Mouse (Mus musculus): Measurements from ENCODE around the gene Tmem123.

Gene Tmem123

DNA sequence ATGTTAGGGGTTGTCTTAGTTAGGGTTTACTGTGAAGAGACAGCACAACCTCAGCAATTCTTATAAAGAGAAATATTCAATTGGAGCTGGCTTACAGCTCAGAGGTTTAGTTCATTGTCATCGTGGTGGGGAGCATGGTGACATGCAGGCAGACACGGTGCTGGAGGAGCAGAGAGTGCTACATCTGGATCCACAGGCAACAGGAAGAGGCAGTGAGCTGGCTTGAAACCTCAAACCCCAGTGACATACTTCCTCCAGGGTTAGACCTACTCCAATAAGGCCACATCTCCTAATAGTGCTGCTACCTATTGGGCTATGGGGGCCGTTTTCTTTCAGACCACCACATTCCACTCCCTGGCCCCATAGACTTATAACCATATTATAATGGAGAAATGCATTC lies 12.1 kb downstream of the Tmem123 start:
- DNase-seq (ENCODE audit: low spot score in 2 of 2), result no peak

DNA sequence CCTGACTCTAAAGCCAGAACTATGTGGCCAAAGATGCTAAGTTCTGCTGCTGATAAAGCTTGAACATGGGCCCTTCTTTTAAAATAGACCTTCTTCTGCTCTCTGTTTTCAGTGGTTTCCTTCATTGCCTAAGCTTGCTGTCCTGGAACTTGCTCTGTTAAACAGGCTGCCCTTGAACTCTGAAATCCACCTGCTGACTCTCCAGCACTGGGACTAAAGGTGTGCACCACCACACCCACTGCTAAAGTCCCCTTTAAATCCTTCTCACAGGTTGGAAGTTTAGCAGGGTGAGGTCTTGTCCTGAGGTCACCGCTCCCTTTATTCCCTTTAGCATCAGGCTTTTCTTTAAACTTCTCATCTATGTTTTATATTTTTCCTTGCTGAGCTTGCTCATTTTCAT lies 13.1 kb downstream of the Tmem123 start:
- DNase-seq (ENCODE audit: low spot score in 2 of 2), result no peak

DNA sequence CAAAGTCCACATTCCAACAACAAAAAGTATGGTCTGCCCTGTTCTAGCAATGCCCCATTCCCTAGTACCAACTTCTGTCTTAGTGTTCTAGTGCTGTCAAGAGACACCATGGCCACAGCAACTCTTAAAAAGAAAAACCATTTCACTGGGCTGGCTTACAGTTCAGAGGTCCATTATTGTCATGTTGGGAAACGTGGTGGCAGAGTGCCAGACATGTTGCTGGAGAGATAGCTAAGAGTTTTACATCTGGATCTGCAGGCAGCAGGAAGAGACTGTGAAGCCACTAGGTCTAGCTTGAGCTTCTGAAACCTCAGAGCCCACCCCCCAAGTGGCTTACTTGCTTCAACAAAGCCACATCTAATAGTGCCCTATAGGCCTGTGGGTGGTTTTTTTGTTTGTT lies 13.8 kb downstream of the Tmem123 start:
- DNase-seq (ENCODE audit: low spot score in 2 of 2), result no peak

- no peak for DNase-seq (ENCODE audit: low spot score in 2 of 2)
Observed at GRCm38 (mm10) chr9:7778771-7779170, 14.9 kb downstream of the Tmem123 start.

GRCm38 (mm10) chr9:7779786-7780185 lies 15.9 kb downstream of the Tmem123 start:
- no peak for DNase-seq (ENCODE audit: low spot score in 2 of 2)

GRCm38 (mm10) chr9:7780250-7781150 lies 16.7 kb downstream of the Tmem123 start:
- DNase-seq (ENCODE audit: low spot score in 2 of 2), result no peak

DNA sequence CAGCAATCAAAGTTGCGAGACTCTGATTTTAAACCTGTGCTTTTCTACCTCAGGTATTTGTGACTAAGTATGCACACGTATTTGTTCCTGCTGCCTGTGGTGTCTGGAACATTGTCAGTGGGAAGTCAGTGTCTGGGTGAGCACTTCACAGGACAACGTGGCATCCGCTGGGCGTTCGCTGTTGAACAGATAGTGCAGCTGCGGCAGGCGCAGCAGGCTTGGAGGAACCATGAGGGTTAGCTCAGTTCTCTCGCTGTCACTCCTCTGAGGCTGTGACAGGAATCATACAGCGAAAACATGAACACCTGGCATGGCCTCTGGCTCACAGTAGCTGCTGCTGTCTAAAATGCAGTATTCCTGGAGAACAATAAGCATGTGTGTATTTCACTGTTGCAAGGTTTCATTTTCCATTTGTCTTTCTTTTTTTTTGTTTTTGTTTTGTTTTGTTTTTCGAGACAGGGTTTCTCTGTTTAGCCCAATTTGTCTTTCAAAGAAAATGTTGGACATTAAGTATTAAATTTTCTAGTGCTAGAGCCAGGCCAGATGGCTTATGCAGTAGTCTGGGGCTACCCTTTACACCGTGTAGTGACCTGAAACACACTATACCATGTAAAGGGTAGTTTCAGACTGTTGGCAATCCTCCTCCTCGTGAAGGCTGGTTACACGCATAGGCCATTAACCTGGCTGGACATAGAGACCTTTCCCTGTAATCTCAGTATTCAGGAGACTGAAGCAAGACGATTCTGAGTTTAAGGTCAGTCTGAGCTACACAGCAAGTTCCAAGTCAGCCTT lies 20.2 kb downstream of the Tmem123 start:
- DNase-seq (ENCODE audit: low spot score in 2 of 2), result no peak

- DNase-seq (ENCODE audit: low spot score in 2 of 2), result no peak
Observed at GRCm38 (mm10) chr9:7784615-7785012, 20.8 kb downstream of the Tmem123 start.

DNA sequence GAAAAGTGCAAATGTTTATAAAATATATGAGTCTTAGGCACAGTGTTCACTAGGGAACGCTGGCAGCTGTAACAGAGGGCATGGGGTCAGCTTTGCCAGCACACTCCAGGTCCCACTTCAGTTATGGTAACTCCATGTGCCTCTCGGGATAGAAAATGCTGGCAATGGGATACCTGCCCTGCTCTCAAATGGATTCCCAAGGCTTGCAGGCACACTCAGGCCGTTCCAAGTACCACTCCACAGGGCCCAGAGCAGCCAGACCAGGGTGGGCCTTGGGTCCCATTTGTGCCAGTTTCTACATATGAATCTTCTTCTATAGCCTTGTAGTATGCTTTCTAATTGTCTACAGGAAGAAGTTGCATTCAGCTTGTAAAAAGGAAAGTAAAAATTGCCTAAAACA lies 21.6 kb downstream of the Tmem123 start:
- no peak for DNase-seq (ENCODE audit: low spot score in 2 of 2)

DNA sequence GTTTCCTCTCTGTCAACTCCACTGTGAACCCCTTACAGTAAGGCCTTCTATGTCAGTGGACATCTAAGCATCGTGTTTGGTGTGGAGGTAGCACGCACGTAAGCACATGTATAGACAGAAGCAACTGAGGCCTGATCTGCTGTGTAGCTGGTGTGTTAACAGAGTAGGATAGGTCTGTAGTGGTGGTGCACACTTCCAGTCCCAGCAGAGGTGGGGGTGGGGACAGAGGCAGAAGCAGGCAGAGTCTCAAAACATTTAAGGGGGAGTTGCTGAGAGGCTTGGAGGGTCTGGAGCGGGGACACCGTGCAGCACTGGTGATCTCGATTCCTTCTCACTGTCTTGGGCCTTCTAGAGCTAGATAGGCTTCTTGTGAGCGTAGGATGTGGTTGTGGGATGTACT lies 22.2 kb downstream of the Tmem123 start:
- DNase-seq (ENCODE audit: low spot score in 2 of 2), result no peak

DNA sequence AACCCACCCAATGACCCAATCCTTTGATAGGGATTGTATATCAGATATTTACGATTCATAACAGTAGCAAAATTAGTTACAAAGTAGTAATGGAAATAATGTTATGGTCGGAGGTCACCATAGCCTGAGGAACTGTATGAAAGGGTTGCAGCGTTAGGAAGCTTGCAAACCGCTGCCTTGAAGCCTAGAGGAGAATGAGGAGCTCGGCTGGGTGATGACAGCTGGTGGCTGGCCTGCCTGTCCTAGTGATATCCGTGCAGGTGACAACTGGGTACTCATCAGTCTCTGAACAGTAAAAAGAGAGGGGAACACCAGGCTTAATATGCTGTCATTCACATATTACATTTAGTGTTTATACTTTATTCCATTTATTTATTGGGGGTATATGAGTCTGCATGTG lies 24.6 kb downstream of the Tmem123 start:
- no peak for DNase-seq (ENCODE audit: low spot score in 2 of 2)

- DNase-seq (ENCODE audit: low spot score in 2 of 2), result no peak
Observed at GRCm38 (mm10) chr9:7789764-7790575, 26.1 kb downstream of the Tmem123 start.

DNA sequence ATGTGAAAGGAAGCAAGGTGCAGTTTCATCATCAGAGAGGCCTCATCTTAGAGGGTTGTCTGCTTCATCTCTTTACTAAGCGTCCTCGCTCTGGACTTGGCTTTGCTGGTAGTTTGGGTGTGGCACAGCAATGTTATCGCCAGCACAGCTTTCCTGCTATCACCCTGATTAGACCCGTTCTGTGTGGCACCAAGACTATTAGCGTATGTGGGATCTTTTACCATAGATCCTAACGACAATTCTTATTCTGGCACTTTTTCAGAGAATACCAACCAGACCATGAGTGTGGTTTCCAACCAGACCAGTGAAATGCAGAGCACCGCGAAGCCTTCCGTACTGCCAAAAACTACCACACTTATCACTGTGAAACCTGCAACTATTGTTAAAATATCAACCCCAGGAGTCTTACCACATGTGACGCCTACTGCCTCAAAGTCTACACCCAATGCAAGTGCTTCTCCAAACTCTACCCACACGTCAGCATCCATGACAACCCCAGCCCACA lies 26.8 kb downstream of the Tmem123 start:
- DNase-seq (ENCODE audit: low spot score in 2 of 2), result no peak

GRCm38 (mm10) chr9:7793561-7793960 lies 29.7 kb downstream of the Tmem123 start:
- DNase-seq (ENCODE audit: low spot score in 2 of 2), result no peak

GRCm38 (mm10) chr9:7795581-7795980 lies 31.7 kb downstream of the Tmem123 start:
- DNase-seq (ENCODE audit: low spot score in 2 of 2), result no peak

GRCm38 (mm10) chr9:7796129-7796864 lies 32.5 kb downstream of the Tmem123 start:
- no peak for DNase-seq (ENCODE audit: low spot score in 2 of 2)

DNA sequence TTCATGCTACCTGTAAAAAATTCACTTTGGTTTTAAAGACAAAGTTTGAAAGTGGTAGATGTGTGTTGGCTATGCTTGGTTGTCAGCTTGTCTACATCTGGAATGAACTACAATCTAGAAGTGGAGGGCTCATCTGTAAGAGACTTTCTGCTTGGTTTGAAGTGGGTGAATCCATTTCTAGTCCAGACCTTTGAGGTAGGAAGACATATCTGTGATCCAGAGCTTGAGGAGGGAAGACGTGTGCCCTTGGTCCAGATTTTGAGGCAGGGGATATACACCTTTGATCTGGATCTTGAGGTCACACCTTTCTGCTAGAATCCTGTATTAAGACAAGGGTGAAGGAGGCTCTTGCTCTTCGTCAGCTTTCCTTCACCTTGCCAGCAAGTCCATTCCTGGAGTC lies 33.7 kb downstream of the Tmem123 start:
- no peak for DNase-seq (ENCODE audit: low spot score in 2 of 2)

DNA sequence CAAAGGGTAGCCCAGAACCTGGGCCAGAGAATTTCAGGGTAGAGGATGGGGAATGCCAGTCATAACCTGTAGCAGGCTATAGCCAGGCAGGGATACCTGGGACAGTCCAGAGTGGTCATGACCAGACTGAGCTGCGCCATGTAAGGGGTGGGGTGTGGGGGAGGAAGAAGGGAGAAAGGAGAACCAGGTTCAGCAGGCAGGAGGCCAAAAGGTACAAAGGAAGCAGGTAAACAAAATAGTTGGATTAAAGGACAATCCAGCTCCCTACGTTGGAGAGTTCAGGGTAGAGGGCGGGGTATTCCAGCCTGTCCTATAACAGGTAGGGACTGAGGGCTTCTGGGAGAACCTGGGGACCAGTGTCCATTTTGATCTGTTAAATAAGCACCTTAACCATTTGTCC lies 34.7 kb downstream of the Tmem123 start:
- no peak for DNase-seq (ENCODE audit: low spot score in 2 of 2)

DNA sequence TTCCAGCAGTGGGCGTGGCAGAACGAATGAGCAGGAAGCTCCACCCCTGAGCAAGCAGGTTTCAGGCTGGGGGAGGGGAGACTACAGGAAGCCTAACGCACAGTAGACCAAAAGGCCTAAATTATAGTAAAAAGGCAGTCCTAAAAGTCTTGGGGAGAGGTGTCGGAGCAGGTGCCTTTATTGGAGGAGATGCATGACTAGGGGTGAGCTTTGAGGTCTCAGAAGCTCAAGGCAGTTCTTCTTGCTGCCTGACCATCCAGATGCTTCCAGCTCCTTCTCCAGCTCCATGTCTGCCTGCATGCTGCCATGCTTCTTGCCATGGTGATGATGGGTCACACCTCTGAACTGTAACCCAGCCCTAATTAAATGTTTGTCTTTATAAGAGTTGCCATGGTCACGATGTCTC lies 41.3 kb downstream of the Tmem123 start:
- no peak for DNase-seq (ENCODE audit: low spot score in 2 of 2)

DNA sequence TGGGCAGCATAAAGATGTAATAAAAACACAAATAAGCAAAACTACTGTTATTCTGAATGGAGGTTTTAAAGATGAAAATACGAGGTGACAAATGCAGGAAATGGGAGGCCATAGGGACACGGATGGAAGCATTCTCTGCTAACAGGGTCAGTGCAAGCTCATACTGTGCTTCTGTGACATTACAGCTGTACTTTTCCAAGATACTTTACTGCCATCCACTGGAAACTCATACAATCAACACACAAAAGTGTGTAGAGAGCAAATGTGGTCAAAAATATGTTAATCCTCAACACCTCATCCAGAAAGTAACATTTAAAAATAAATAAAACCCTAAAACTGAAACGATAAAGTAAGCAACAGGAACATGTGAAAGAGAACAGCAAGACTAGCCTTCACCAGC lies 58.9 kb downstream of the Tmem123 start:
- no peak for DNase-seq (ENCODE audit: low spot score in 2 of 2)

DNA sequence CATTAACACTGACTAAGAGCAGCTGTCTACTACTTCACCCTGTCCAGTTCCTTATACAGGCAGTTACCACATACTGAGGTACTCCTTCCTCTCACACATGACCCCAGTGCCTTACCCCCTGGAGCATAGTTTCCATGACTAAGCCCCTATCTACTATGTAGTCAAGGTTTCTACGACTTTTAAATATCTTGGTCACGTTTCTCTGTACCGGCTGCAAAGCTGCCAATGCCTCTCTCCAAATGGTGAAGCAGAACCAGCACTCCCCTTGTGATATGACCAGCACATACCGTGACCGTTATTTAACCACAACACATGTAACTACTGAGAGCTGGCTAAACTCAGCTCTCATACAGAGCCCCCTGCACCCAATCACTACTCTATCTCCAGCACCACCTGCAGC lies 61.1 kb downstream of the Tmem123 start:
- DNase-seq (ENCODE audit: low spot score in 2 of 2), result no peak
